Mouse (Mus musculus) small intestine, adult 2 months (tissue): ENCODE results near the gene Xirp2. TPM values are rescaled to one million over a fixed set of nuclear protein-coding genes. Genes with fewer than 3 reads are reported as not detected.
"Not testable (repeated sequence)": the region's sequence is repeated elsewhere in the genome, so short reads cannot be mapped to it uniquely, and the experiment has no call there.

Source experiments
- H3K27ac ChIP-seq: fragments of 200-500 bp; 2 replicates; pipeline ENCODE4 v1.5.1; 2012; ENCODE audit warnings: low read depth, low read length, control low read depth, inconsistent platforms; ENCODE audit not compliant: insufficient read depth
- H3K27me3 ChIP-seq: fragments of 200-500 bp; 2 replicates; pipeline ENCODE4 v1.6.1; 2012; ENCODE audit warnings: mild to moderate bottlenecking, moderate library complexity, low read length, inconsistent platforms; ENCODE audit not compliant: control insufficient read depth, insufficient read depth
- H3K36me3 ChIP-seq: fragments of 200-500 bp; 2 replicates; pipeline ENCODE4 v1.6.1; 2012; ENCODE audit warnings: mild to moderate bottlenecking, low read length, control low read depth, inconsistent platforms; ENCODE audit not compliant: control insufficient read depth, insufficient read depth
- H3K4me1 ChIP-seq: fragments of 200-500 bp; 2 replicates; pipeline ENCODE4 v1.6.1; 2012; ENCODE audit warnings: low read length, inconsistent platforms, mixed read lengths; ENCODE audit not compliant: control insufficient read depth, insufficient read depth, insufficient read length
- H3K4me3 ChIP-seq: fragments of 200-500 bp; 2 replicates; pipeline ENCODE4 v1.5.1; 2012; ENCODE audit warnings: low read depth, mild to moderate bottlenecking, control low read depth, inconsistent platforms, low read length, moderate library complexity
- CTCF ChIP-seq: fragments of 200-500 bp; IDR thresholded peaks from 2 replicates; pipeline ENCODE4 v1.5.1; 2012; ENCODE audit warnings: low read depth, mild to moderate bottlenecking, control low read depth, inconsistent platforms, low read length, moderate library complexity, mixed read lengths; ENCODE audit not compliant: insufficient replicate concordance, insufficient read length; ENCODE audit errors: extremely low read depth
- POLR2A ChIP-seq: fragments of 200-500 bp; IDR thresholded peaks from 2 replicates; pipeline ENCODE4 v1.6.1; 2012; ENCODE audit warnings: low read depth, mild to moderate bottlenecking, control low read depth, inconsistent platforms, low read length, moderate library complexity
- WGBS: fragments of 180-500 bp; shearing (Covaris S2); methylation state at CpG from one replicate; pipeline ENCODE4 v1.1.7; 2018; 5-methylcytosine and 5-hydroxymethylcytosine counted together
- polyA plus RNA-seq: library from polyadenylated mRNA; depleted of rRNA; stranded (reverse); fragments of >200 nt; gene quantifications from 2 replicates; pipeline ENCODE4 v1.2.3, GENCODE M21; 2012; rRNA removed

The Xirp2 gene
- not detected in 2 replicates for polyA plus RNA-seq

- H3K4me1 ChIP-seq = no peaks in the 10 kb centered on the region
- 45% methylated on average over 3 of the region's 3 CpGs for WGBS
- H3K27ac ChIP-seq = no peak within 1 kb of the TSS
- H3K4me3 ChIP-seq = no peak within 1 kb of the TSS
- no peaks in the 10 kb centered on the region for H3K27me3 ChIP-seq
- H3K36me3 ChIP-seq = no peaks in the 10 kb centered on the region
- TF ChIP-seq CTCF = no peak
- no peak for TF ChIP-seq POLR2A
Measured at GRCm38 (mm10) chr2:67445780-67446179, at the start of gene Xirp2. Xirp2 (plus strand) TSS chr2:67446002.

DNA sequence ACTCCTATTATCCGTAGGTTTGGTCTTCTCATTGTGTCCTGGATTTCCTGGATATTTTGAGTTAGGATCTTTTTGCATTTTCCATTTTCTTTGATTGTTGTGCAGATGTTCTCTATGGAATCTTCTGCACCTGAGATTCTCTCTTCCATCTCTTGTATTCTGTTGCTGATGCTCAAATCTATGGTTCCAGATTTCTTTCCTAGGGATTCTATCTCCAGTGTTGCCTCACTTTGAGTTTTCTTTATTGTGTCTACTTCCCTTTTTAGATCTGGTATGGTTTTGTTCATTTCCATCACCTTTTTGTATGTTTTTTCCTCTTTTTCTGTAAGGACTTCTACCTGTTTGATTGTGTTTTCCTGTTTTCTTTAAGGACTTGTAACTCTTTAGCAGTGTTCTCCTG lies 32.4 kb upstream of the Xirp2 start, which contains the start of gene Gm21830:
Gene Gm21830, plus strand, starts transcription at position 301 of the 400 bp plus-strand sequence.
- H3K4me1 ChIP-seq, H3K27me3 ChIP-seq, H3K4me3 ChIP-seq, H3K27ac ChIP-seq, H3K36me3 ChIP-seq: not testable (repeated sequence)
- no CpG with 5 or more reads among the region's 1 CpGs for WGBS

DNA sequence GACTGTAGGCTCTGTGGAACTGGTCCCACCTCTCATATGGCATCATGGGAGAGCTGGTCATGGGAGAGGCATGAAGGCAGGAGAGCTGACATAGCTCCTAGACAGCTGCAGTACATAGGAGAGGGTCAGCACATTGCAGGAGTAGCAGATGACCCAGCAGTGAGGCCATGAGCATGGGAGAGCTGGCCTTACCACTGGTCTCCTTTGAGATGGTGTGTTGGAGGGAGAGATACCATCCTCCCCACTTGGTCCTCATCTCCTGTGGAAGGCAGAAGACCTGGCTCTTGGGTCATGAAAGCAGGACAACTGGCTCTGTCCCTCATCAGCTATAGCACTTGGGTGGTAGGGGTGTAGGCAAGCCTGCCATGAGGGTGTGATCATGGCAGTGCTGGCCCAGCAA lies 24.9 kb upstream of the Xirp2 start:
- no peaks in the 10 kb centered on the region for H3K27me3 ChIP-seq
- no peak overlapping the region for H3K4me3 ChIP-seq
- no peaks in the 10 kb centered on the region for H3K36me3 ChIP-seq
- H3K27ac ChIP-seq = no peak overlapping the region
- TF ChIP-seq POLR2A (no peak), CTCF (no peak)
- no peaks in the 10 kb centered on the region for H3K4me1 ChIP-seq

DNA sequence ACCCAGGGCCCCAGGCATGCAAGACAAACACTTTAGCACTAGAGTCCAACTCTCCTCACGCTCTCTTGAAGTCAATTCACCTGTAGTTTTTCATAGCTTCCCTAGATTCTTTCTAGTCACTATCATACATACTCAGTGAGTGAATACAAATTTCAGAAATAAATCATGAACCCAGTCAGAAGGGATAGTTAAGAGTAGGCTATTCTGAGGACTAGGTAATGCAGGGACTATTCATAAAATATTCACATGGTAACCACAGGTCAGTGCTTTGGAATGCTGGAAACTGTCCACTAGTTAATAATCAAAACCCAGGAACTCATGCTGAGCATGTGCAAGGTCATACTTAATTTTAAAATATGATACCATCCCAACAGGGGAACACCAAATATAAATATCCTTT lies 23.0 kb upstream of the Xirp2 start:
- H3K4me1 ChIP-seq = no peaks in the 10 kb centered on the region
- TF ChIP-seq POLR2A (no peak), CTCF (no peak)
- no peak overlapping the region for H3K4me3 ChIP-seq
- 64% methylated on average over 1 of the region's 1 CpGs for WGBS
- no peaks in the 10 kb centered on the region for H3K36me3 ChIP-seq
- H3K27ac ChIP-seq = no peak overlapping the region
- no peaks in the 10 kb centered on the region for H3K27me3 ChIP-seq

DNA sequence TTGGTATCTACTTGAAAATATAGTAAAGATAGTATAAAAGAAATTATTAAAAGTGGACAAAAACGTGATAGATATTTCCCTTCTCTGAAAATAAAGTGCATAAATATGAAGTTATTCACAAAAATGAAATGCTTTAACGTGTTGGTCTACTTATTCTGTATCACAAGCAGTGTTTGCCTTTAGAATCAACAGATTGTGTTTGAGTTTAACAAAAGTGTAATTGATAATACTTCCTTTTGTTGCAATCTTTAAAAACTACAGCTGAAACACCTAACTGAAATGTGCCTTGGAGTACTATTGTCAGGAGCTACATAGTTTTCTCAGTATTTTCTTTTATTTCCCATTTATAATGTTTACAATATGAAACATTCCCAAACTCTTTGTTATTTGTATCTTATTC lies 12.7 kb upstream of the Xirp2 start, which contains the start of gene Gm26727:
Gene Gm26727, minus strand, starts transcription at position 101 of the 400 bp plus-strand sequence.
- Histone ChIP-seq H3K4me1 (no peaks in the 10 kb centered on the region), H3K36me3 (no peaks in the 10 kb centered on the region), H3K27ac (no peak within 1 kb of the TSS), H3K27me3 (no peaks in the 10 kb centered on the region), H3K4me3 (no peak within 1 kb of the TSS)
- TF ChIP-seq CTCF = no peak
- TF ChIP-seq POLR2A = no peak
- WGBS = 51% methylated on average over 2 of the region's 2 CpGs

- H3K27me3 ChIP-seq = no peaks in the 10 kb centered on the region
- 51% methylated on average over 8 of the region's 8 CpGs for WGBS
- H3K4me1 ChIP-seq = no peaks in the 10 kb centered on the region
- H3K36me3 ChIP-seq = no peaks in the 10 kb centered on the region
- no peak overlapping the region for H3K4me3 ChIP-seq
- H3K27ac ChIP-seq = no peak overlapping the region
- TF ChIP-seq CTCF (no peak), POLR2A (no peak)
Measured at GRCm38 (mm10) chr2:67438309-67438708, 7.5 kb upstream of the Xirp2 start.

DNA sequence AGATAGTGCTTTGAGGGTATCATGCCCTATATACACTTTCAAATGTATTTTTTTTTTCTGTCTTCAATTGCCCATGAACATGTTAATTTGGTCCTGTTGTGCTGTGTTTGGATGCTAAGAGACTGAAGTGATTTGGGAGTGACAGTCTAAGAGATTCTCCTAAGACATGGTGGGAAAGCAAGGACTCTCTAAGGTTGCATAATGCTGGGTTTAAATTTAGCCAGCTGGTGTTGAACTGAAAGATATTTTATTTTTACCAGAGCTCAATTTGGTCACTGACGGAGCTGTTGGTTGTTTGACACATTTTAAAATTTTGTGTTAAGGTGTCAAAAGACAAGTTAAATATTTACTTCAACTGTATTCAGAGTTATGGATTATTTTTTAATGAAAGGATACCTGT lies 970 bp downstream of the Xirp2 start:
- TF ChIP-seq CTCF = no peak
- TF ChIP-seq POLR2A = no peak
- Histone ChIP-seq H3K27ac (no peak overlapping the region), H3K4me1 (no peaks in the 10 kb centered on the region), H3K27me3 (no peaks in the 10 kb centered on the region), H3K36me3 (no peaks in the 10 kb centered on the region), H3K4me3 (no peak overlapping the region)
- WGBS = 86% methylated on average over 1 of the region's 1 CpGs

DNA sequence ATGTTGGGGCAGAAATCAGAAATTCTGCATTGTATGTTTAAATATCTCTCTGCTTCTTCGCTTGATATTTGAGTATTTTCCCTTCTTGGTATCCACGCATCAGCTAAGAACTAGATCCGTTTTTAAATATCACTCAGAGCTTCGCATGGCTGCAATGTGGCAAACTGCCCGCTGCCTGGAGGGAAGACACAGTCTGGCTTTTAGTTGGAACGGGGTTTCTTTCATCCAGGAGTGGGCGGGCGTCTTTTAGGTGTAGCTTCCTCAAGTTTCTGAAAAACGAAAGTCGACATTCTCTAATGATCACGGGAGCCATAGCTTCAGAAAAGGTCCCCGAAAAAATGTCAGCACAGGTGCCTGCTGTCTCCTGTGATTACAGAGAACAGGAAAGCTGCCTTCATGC lies 1.4 kb downstream of the Xirp2 start:
- TF ChIP-seq CTCF (no peak), POLR2A (no peak)
- no peak overlapping the region for H3K27ac ChIP-seq
- H3K4me3 ChIP-seq = no peak overlapping the region
- WGBS = 71% methylated on average over 12 of the region's 12 CpGs
- H3K36me3 ChIP-seq = no peaks in the 10 kb centered on the region
- no peaks in the 10 kb centered on the region for H3K4me1 ChIP-seq
- H3K27me3 ChIP-seq = no peaks in the 10 kb centered on the region
